Mouse (Mus musculus) cerebellum, adult (tissue): ENCODE measurements around the gene Dhdh.
"Not testable (repeated sequence)": the region's sequence is repeated elsewhere in the genome, so short reads cannot be mapped to it uniquely, and the experiment has no call there.

Experiments used
- ATAC-seq: cut with Nextera tagmentation; 2 replicates; pipeline ENCODE4 v1.9.2; 2017; ENCODE audit warnings: mild to moderate bottlenecking, moderate library complexity, mixed read lengths; ENCODE audit not compliant: insufficient number of reproducible peaks, low FRiP score, low TSS enrichment

Dhdh gene

DNA sequence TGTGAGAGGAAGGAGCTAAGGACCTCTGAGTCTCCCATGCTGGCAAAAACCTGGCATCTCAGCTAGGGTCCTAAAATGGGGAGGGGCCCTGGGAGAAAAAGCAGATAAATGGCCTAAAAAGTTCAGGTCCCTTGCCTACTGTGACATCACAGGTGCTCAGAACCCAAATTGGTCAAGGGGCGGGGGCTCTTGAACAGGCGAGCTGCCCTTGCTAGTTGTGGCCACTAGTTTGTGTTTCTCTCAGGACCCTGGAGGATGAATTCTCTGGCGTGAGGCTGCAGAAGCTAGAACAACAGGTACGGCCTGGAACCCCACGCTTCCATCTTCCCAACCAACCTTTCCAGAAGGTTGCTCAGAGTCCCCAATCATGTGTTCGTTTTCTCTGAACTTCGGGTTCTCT, 25.8 kb upstream of the Dhdh start:
- ATAC-seq: no peak

DNA sequence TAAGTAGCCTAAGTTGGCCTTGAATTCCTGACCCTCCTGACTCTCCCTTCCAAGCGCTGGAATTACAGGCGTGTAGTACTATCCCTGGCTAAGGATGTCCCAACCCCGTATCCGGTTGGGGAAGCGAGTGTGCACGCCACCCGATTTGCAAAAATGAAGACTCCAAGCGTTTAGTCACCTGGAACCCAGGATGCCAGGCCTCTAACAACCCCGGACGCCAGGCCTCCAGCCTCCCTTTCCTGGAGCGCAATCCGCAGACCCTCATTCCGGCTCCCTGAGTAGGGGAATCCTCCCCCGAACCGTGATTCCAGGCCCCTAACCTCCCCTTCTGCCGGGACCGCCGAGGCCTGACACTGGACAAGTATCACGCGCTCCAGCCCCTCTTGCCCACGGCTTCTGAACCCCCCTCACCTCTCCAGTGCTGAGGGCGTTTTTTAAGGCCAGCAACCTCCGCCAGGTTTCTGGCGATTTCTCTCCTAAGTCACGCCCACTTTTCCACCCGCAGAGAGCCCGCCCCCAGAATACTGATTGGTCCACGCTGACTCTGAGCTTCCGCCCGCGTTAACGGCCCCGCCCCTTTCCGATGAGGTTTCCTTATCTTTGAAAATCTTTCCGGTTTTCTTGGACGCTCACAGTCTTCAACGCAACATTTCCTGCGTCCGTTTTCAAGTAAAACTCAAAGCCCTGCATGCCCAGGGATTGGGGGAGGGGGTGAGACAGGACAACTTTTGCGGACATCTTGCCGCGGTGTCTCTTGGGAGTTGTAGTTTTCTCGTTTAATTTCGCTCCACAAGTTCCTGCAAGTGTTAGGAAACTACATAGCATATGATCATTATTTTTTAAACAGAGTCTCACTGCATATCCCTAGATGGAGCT, 21.5 kb upstream of the Dhdh start, which contains the start of gene Nucb1:
Gene Nucb1 (minus strand): TSS at position 495 of the 876 bp plus-strand sequence.
- peak; percentile 66; the same call in 1 of the 2 replicates for ATAC-seq

DNA sequence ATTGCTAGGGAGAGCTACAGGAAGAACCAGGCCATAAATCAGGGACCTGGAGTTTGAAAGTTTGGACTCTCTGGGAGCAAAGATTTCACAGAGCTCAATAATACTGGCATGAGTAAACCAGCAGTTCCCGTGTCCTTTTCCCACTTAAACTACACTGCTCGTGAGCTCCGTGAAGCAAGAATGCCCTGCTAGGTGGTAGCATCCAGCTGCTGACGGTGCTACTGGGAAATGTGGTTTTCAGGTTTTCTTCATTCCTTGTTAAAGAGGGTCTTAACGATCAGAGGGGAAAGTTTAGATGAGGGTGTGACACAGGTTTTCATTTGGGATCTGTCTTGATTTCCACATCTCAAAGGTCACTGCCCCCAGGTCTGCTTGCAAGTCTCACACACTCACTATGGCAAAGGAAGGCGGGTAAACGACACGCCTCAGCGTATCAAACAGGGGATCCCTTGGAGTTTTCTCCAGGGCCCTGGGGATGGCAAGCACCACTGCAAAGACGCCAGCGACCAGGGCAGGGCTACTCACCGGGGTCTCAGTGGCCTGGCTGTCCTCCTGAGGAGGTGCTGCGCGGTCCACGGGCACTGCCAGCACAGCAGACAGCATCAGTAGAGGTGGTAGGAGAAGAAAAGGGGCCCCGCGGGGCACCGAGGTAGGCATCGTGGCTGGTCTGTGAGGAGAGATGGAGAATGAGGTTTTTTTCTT, 20.7 kb upstream of the Dhdh start:
- no peak for ATAC-seq

DNA sequence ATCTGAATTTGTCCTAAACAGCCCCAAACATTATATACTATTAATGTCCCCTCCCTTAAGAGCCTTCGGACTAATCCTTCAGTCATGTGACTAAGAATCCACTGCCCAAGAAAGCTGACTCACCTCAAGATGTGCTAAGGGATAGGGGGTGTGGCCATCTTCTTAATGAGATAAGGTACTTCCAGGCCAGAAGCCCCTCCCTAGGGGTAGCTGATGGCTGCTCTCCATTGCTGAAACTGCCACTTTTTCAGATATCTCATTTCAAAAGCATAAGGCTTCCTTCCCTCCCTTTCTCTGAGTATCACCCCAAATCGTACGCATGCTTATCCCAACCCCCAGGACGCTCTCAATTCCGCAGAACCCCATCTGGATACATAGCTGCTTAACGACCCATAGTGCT, 20.0 kb upstream of the Dhdh start:
- ATAC-seq: no peak

DNA sequence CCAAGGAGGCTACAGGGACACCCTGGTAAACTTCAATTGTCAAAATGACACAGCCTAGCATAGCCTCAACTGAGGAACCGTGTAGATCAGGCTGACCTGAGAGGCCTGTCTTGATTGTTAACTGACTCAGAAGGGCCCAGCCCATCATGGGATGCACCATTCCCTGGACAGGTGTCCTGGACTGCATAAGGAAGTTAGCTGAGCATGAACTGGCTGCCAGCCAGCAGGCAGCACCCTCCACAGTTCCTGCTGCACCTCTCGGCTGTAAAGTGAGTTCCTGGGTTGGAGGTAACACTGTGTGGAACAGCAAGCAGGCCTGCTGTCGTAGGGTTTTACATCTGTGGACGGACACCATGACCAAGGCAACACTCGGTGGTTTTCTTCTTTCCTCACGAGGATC, 19.0 kb upstream of the Dhdh start:
- ATAC-seq: no peak

DNA sequence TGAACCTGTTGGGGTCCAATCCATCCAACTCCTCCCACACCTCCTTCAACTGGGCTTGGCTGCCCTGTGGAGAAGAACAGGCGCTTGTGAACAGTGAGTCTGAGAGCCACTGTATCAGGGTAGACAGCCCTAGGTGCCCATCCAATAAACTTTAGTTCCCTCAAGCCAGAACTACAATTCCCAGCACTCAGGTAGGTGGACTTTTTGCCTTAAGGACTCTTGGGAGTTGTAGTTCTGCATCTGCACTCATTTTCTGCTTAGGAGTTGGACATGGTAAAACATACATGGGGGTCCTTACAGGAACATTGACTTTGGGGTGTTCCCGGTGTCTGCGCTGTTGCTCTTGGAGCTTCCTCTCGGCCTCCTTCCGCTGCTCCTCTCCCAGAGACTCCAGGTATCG, 9.8 kb upstream of the Dhdh start:
- no peak for ATAC-seq

DNA sequence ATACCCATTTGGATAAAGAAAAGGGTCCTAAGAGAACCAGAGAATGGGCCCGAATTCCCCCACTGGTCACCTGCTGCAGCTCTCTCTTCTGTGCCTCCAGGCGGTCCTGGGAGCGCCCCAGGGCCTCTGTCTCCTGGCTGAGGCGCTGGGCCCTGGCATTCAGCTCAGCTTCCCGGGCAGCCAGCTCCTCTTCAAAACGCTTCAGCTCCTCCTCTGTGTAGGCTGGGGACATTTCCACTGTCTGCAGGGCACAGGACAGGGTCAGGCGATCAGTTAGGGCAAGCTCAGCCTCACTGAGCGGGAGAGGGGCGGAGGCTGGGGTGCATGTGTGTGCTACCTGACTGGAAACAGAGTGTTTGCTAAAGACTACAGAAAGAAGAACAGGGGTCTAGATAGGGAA, 5.9 kb upstream of the Dhdh start:
- no peak for ATAC-seq

DNA sequence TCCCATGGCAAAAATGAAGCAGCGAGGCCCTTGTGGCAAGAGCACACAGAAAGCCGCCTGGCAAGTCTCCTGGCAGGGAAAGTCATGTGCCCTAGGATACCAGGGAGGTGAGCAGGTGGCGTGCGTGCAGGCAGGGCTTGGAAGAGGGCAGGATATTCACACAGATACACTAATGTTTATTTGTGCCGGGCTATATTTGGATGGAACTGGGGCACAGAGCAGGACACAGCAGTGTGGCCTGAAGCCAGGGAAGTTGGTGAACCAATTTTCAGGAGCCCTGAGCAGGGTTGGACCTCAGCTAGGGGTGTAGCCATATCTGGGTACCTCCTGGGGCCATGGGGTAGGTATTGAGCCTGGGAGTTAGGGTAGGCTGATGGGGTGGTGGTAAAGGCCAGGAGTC, 4.3 kb upstream of the Dhdh start:
- ATAC-seq: peak; percentile 77; the same call in 1 of the 2 replicates

DNA sequence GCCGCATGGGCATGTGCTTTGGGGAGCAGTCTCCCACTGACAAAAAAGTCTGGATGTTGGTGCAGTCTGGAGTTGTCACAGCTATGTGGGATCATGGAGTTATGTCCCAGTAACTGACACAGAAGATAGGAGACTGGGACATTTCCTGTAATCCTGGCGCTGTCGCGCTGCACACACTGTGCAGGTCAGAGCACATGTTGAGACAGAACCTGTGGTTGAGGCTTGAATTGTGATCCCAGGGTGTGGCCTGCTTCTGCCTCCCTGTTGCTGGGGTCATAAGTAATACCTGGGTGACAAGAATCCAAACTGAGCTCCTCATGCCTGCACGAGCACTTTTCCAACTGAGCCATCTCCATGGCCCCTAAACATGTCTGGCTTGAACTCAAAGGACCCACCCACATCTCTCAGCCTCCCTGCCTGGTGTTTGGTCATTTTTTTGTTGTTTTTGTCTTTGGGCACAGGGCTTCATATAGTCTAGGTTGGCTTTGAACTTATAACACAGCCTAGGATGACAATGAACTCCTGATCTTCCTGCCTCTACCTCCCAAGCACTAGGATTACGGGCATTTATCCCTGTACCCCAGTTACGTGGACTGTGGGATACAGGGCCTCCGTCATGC, 3.7 kb upstream of the Dhdh start:
- no peak for ATAC-seq

DNA sequence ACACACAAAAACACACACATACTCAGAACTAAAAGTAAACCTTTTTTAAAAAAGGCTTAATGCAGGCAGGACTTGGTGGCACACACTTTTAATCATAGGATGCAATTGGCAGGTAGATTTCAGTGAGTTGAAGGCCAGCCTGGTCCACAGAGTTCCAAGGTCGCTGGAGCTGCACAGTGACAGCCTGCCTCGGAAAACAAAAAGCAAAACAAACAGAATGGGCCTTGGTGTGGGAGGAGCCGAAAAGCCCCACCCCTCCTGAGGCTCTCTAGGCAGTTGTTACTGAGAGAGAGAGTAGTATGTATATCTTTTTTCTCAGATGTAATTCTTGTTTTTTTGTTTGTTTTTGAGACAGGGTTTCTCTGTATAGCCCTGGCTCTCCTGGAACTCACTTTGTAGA, 2.7 kb upstream of the Dhdh start:
- no peak for ATAC-seq

DNA sequence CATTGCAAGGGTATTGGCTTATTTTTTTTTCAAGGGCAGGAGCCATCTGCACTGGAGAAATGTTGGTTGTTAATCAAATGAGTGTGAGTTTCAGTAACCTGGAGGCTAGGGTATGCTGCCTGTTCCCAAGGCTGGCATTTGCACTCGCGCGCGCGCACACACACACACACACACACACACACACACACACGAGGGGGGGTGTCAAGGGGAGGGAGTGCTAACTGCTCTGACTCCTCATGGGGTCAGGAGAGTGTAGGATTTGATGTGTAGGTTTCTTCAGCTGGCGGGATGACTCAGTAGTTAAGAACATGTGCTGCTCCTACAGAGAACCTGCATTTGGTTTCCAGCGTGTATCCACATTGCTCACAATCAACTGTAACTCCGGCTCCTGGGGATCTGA, 2.2 kb upstream of the Dhdh start:
- no peak for ATAC-seq

DNA sequence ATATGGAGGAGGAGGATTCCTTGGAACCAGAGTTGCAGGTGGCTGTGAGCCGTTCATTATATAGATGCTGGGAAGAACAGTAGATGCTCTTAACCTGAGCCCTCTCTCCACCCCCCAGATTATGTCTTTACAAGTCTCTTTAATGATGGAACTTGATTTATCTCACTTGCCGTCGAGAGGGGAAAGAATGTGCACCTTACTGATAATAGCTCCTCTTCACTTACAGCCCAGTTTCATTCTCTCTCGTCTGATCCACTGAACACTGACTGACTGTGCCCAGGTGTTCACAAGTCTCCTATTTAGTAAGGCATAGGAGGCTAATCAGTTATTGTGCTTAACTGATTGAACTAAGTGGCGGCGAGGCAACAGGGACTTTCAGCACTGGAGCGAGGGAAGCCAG, 973 bp upstream of the Dhdh start:
- ATAC-seq: no peak

DNA sequence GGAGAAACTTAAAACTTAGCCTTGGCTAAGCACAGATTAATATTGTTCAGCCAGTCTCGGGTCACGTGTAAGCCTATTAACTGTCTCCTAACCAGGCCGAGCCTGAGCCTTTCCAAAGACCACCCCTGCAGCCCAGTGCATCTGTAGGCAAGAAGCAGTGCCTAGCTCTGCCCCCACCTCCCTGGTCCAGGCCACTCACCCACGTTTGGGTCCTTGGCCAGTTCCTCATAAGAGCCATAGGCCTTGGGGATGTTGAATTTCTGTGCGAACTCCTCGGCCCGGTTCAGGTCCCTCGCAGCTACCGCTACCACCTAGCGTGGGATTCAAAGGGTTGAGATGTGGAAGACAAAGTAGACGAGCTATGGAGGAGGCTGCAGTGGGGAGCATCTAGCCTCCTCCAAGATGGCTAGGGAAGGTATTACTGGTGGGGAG, 728 bp downstream of the Dhdh start:
- no peak for ATAC-seq

DNA sequence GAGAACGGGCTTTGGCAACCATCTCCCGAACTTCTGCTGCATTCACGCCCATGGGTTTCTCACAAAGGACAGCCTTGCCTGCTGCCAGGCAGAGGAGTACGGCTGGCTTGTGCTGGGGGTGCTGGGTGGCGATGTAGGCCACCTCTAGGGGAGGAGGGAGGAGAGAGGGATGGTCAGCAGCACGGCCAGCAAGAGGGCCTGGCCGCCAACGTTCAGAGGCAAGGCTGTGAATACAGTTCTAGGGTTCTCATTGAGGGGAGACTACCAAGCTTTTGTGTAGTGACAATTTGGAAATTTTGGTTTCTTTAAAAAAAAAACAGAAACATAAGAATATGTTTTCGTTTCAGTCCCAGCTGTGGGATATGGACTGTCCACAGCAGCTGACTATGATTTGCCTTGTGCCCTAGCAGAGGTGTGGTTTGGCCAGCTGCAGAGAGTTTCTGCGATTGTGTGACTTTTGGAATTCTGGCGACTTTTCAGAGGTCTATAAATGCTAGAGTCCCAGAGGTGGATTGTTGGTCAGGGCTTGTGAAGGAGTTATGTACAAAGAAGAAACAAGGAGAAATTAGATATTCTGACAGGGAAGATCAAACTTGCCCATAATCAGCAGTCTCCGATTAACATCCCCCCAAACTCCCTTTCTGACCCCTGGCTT, 1.7 kb downstream of the Dhdh start, which contains the start of gene Gm45808:
Gene Gm45808 (minus strand): TSS at position 51 of the 655 bp plus-strand sequence.
- no peak for ATAC-seq

DNA sequence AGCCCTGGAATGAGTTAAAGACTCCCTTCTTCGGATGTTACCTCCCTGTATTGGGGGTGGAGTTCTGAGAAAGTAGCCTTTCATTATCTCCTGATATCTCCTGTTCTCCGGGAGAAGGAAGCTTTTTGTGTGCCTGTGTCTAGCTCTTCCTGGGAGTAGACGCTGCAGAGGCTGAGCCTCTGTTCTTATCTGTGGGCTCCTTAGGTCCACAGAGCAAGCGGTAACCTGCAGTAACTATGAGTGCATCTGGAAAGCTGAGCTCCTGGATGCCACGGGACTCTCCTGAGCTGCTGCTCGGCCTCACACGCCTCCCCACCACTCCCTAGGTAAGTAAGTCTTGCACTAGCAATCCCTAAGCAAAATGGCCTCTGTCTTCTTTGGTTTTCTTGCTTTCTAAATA, 2.4 kb downstream of the Dhdh start:
- no peak for ATAC-seq

DNA sequence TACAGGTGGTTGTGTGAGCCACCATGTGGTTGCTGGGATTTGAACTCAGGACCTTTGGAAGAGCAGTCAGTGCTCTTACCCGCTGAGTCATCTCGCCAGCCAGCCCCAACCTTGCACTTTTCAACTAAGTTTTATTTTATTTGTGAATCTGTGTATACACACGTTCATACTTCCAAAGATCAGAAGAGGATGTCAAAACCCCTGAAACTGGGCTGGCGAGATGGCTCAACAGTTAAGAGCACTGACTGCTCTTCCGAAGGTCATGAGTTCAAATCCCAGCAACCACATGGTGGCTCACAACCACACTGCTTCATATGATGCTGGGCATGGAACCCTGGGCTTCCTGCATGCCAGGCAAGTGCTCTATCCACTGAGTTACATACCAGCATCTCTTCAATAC, 3.6 kb downstream of the Dhdh start:
- not testable (repeated sequence) for ATAC-seq

DNA sequence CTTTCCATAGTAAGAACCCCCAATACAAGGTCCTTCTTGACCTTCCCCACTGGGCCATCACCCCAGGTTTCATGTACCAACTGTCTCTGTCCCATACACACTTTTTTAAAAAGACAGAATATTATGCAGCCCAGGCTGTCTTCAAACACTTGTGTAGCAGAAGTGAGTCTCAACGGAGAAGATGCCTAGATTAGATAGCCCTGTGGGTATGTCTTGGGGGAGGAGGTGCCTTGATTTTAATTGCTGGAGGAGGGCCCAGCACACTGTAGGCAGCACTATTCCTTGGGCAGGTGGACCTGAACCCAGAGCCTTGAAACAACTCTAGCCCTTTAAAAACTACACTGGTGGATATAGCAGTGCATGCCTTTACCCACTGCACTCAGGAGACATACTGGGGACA, 6.4 kb downstream of the Dhdh start:
- ATAC-seq: no peak

DNA sequence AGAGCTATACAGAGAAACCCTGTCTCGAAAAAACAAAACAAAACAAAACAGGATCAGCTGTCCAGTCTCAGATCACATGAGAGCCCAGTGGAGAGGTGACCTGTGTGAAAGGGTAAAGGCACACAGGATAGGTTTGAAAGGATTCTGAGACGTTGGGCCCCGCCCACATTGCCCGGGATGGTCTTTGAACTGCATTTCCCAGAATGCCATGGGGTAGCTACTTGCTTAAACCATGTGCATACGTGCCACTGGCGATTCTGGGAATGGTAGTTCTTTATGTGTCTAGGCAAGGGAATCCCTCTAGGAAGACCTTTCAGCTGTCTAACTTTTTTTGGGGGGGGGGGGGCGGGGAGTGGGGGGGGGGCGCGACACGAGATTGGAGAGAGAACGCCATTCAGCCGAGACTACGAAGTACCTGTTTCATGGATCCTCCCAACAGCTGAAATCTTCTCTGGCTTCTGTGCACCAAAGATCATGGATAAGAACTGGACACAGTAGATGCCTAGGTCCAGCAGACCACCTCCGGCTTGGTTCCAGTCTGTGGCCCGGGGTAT, 7.2 kb downstream of the Dhdh start, which contains the start of gene Tulp2:
Gene Tulp2 (plus strand): TSS at position 504 of the 554 bp plus-strand sequence.
- ATAC-seq: no peak; the same call in 1 of the 2 replicates

DNA sequence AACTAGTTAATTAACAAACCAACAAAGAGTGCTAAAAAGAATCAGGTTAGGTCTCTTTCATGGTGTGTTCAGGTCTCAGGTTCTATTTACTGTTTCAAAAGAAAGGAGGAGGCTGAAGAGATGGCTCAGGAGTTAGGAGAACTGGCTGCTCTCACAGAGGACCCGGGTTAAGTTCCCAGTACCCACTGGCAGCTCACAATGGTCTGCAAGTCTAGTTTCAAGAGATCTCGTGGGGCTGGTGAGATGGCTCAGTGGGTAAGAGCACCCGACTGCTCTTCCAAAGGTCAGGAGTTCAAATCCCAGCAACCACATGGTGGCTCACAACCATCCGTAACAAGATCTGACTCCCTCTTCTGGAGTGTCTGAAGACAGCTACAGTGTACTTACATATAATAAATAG, 8.3 kb downstream of the Dhdh start:
- not testable (repeated sequence) for ATAC-seq

DNA sequence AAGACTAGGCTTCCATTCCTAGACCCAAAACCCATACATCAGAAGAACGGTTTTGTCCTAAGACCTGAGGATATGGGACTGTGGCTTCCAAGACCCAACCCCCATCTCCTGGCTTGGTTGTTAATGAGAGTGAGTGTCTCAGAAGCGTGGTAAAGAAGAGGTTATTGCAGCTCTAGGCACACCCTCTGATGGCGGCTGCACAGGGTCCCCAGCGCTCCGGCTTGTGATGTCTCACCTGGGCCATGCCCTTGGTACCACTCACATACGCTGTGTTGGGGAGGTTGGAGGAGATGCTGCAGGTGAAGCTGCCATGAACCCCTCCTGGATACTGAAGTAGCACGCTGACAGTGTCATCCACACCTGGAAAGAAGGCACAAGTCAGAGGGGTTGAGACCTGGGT, 9.8 kb downstream of the Dhdh start:
- no peak for ATAC-seq
